ENCODE assay signal across 18 mouse cellular contexts in genomic region chr10:36835836-36836516, GRCm38 (mm10).
DNase-seq lines count a peak whose midpoint lies in the region; ATAC-seq and TF ChIP-seq lines count a peak whose summit lies in the region.
"Had no signal": no experiment of that assay in that cellular context is flagged by ENCODE, and none has a peak within 500 bp of the region (broad histone marks: within the 10 kb centered on the region; RNA-seq: fewer than 3 reads in every experiment).

No protein-coding gene starts in this region.

- no peaks in the 10 kb centered on the region for H3K4me1 ChIP-seq in kidney, postnatal 0 days (replicated peaks; ENCODE audit: insufficient read depth, low read length)
- H3K4me1 ChIP-seq: embryonic facial prominence, embryonic 12.5 days; heart, embryonic 12.5 days; hindbrain, embryonic 15.5 days had no signal

- no peak overlapping the region for H3K27ac ChIP-seq in kidney, postnatal 0 days
- H3K27ac ChIP-seq in layer of hippocampus, adult 2 months = no peak overlapping the region
- H3K27ac ChIP-seq: embryonic facial prominence, embryonic 12.5 days; forebrain, embryonic 15.5 days; heart, adult 2 months; hindbrain, embryonic 15.5 days had no signal

- H3K36me3 ChIP-seq in kidney, postnatal 0 days (ENCODE audit: insufficient read depth, low read length) = no peaks in the 10 kb centered on the region
- H3K36me3 ChIP-seq: embryonic facial prominence, embryonic 12.5 days; forebrain, embryonic 15.5 days; heart, embryonic 12.5 days had no signal

- no peaks in the 10 kb centered on the region for H3K27me3 ChIP-seq in kidney, postnatal 0 days (ENCODE audit: insufficient read depth, low read length)
- H3K27me3 ChIP-seq: embryonic facial prominence, embryonic 12.5 days; forebrain, embryonic 15.5 days; heart, embryonic 12.5 days; hindbrain, embryonic 15.5 days had no signal

- peak; percentile 6 for DNase-seq in kidney, adult 18-20 months
- DNase-seq in kidney, postnatal 25 days = no peak
- peak; percentile 50 for DNase-seq in kidney, adult 9 months
- peak; percentile 16 for DNase-seq in kidney, postnatal 0 days (ENCODE audit: low spot score)
- DNase-seq in layer of hippocampus, adult 2 months (ENCODE audit: low spot score in 2 of 2) = no peak
- DNase-seq in gastrocnemius, adult 8-10 months (ENCODE audit: low spot score in 2 of 2) = no peak
- no peak for DNase-seq in gastrocnemius, postnatal 25 days
- DNase-seq: adrenal gland, adult 8-10 months; adrenal gland, postnatal 36 days; cerebellum, adult 2 months; cerebellum, postnatal 10 days; gastrocnemius, postnatal 10 days; heart, adult 2 months; heart, postnatal 36 days had no signal

- 46% methylated on average over 5 of the region's 5 CpGs for WGBS in kidney, postnatal 0 days

- H3K9ac ChIP-seq in kidney, postnatal 0 days (ENCODE audit: low read depth, low read length) = no peak overlapping the region
- H3K9ac ChIP-seq: embryonic facial prominence, embryonic 12.5 days; forebrain, embryonic 15.5 days; heart, embryonic 12.5 days; hindbrain, embryonic 15.5 days had no signal

- H3K4me3 ChIP-seq in kidney, postnatal 0 days (replicated peaks; ENCODE audit: low read depth, low read length) = no peak overlapping the region
- no peak overlapping the region for H3K4me3 ChIP-seq in layer of hippocampus, adult 2 months
- H3K4me3 ChIP-seq: embryonic facial prominence, embryonic 12.5 days; forebrain, embryonic 15.5 days; heart, adult 2 months; heart, embryonic 12.5 days; hindbrain, embryonic 15.5 days had no signal

- TF ChIP-seq CTCF in kidney, postnatal 0 days (IDR thresholded peaks at IDR 0.05; ENCODE audit: low read depth) = no peak
- no peak for TF ChIP-seq CTCF in layer of hippocampus, adult 2 months (conservative IDR thresholded peaks at IDR 0.05)

- peak; percentile 77; the same call in 1 of the 2 replicates for ATAC-seq in kidney, postnatal 0 days (replicated peaks; ENCODE audit: low FRiP score, low read depth)
- ATAC-seq: forebrain, embryonic 15.5 days had no signal

- H3K4me2 ChIP-seq in kidney, postnatal 0 days (ENCODE audit: low read length) = no peak overlapping the region
- H3K4me2 ChIP-seq: embryonic facial prominence, embryonic 12.5 days; forebrain, embryonic 15.5 days; heart, embryonic 12.5 days; hindbrain, embryonic 15.5 days had no signal

- no peaks in the 10 kb centered on the region for H3K9me3 ChIP-seq in kidney, postnatal 0 days (replicated peaks; ENCODE audit: low read length)
- H3K9me3 ChIP-seq: embryonic facial prominence, embryonic 12.5 days; forebrain, embryonic 15.5 days; heart, embryonic 12.5 days; hindbrain, embryonic 15.5 days had no signal

Comparison
In these comparisons a context has a peak if more than half of its experiments do, and no peak if none do; other contexts are left out.
1. DNase-seq: peak in kidney, adult 18-20 months (single experiment), kidney, adult 9 months (single experiment) and kidney, postnatal 0 days (single experiment); none in kidney, postnatal 25 days (0 of 2), layer of hippocampus, adult 2 months (0 of 2), gastrocnemius, adult 8-10 months (0 of 2) and gastrocnemius, postnatal 25 days (single experiment).